In genomic region chr5:58621527-58621926, GRCm38 (mm10) we compare ENCODE assay signal across 27 mouse cellular contexts.
"Had no signal": no experiment of that assay in that cellular context is flagged by ENCODE, and none has a peak within 500 bp of the region (broad histone marks: within the 10 kb centered on the region; RNA-seq: fewer than 3 reads in every experiment).

No protein-coding gene starts in this region.

- ATAC-seq: hindbrain, embryonic 16.5 days; inflammation-experienced regulatory T-cells, adult 6 months; intestine, embryonic 15.5 days; intestine, postnatal 0 days had no signal

- H3K27me3 ChIP-seq: heart, embryonic 12.5 days; hindbrain, embryonic 12.5 days; intestine, embryonic 15.5 days; limb, embryonic 12.5 days; liver, embryonic 13.5 days; liver, embryonic 15.5 days had no signal

- H3K9me3 ChIP-seq: heart, embryonic 10.5 days; heart, embryonic 12.5 days; hindbrain, embryonic 10.5 days; hindbrain, embryonic 12.5 days; intestine, embryonic 15.5 days; limb, embryonic 10.5 days; limb, embryonic 12.5 days; liver, embryonic 13.5 days; liver, embryonic 15.5 days had no signal

- H3K4me2 ChIP-seq: heart, embryonic 12.5 days; hindbrain, embryonic 12.5 days; hindbrain, embryonic 14.5 days; intestine, embryonic 15.5 days; limb, embryonic 12.5 days; liver, embryonic 11.5 days; liver, embryonic 13.5 days; liver, embryonic 15.5 days had no signal

- H3K9ac ChIP-seq: heart, embryonic 12.5 days; hindbrain, embryonic 12.5 days; hindbrain, embryonic 14.5 days; intestine, embryonic 15.5 days; limb, embryonic 12.5 days; liver, embryonic 13.5 days; liver, embryonic 15.5 days had no signal

- H3K36me3 ChIP-seq: heart, embryonic 10.5 days; heart, embryonic 12.5 days; hindbrain, embryonic 10.5 days; hindbrain, embryonic 12.5 days; intestine, embryonic 15.5 days; limb, embryonic 10.5 days; limb, embryonic 12.5 days; liver, embryonic 13.5 days; liver, embryonic 15.5 days had no signal

- H3K27ac ChIP-seq: gastrocnemius, adult 2 months; heart, embryonic 10.5 days; hindbrain, embryonic 10.5 days; hindbrain, embryonic 12.5 days; hindbrain, embryonic 14.5 days; intestine, embryonic 15.5 days; layer of hippocampus, adult 2 months; left cerebral cortex, adult 2 months; limb, embryonic 10.5 days; limb, embryonic 12.5 days; liver, embryonic 13.5 days; liver, embryonic 15.5 days had no signal

- H3K4me1 ChIP-seq: heart, embryonic 10.5 days; heart, embryonic 12.5 days; hindbrain, embryonic 10.5 days; hindbrain, embryonic 12.5 days; intestine, embryonic 15.5 days; limb, embryonic 10.5 days; limb, embryonic 12.5 days; liver, embryonic 13.5 days; liver, embryonic 15.5 days had no signal

- H3K4me3 ChIP-seq: gastrocnemius, adult 2 months; heart, embryonic 10.5 days; heart, embryonic 12.5 days; hindbrain, embryonic 10.5 days; hindbrain, embryonic 12.5 days; intestine, embryonic 15.5 days; layer of hippocampus, adult 2 months; left cerebral cortex, adult 2 months; limb, embryonic 10.5 days; limb, embryonic 12.5 days; liver, embryonic 13.5 days; liver, embryonic 15.5 days had no signal

- DNase-seq: gastrocnemius, adult 2 months; gastrocnemius, postnatal 10 days; gastrocnemius, postnatal 25 days; heart, postnatal 10 days; heart, postnatal 4 days; kidney, adult 18-20 months; kidney, adult 8-10 months; kidney, postnatal 10 days; kidney, postnatal 25 days; kidney, postnatal 4 days; liver; liver, embryonic 13.5 days had no signal
